In genomic region chr9:34334112-34334511, GRCm38 (mm10) we compare ENCODE assay signal across 15 mouse cellular contexts.
"Had no signal": no experiment of that assay in that cellular context is flagged by ENCODE, and none has a peak within 500 bp of the region (broad histone marks: within the 10 kb centered on the region; RNA-seq: fewer than 3 reads in every experiment).

No protein-coding gene starts in this region.

- H3K4me2 ChIP-seq: liver, embryonic 13.5 days; midbrain, embryonic 13.5 days; neural tube, embryonic 15.5 days had no signal

- ATAC-seq: liver, postnatal 0 days; lung, postnatal 0 days; midbrain, embryonic 13.5 days had no signal

- H3K9ac ChIP-seq: liver, embryonic 13.5 days; liver, postnatal 0 days; midbrain, embryonic 13.5 days; neural tube, embryonic 15.5 days had no signal

- DNase-seq: kidney, adult 11 months; kidney, adult 9 months; kidney, postnatal 14 days; liver, embryonic 13.5 days; liver, postnatal 0 days; right cerebral cortex, adult 18-20 months; right cerebral cortex, postnatal 25 days; spleen, adult 18-20 months; thymus, adult 2 months; thymus, postnatal 25 days had no signal

- H3K4me3 ChIP-seq: limb, embryonic 10.5 days; liver, embryonic 13.5 days; midbrain, embryonic 13.5 days; myocyte; neural tube, embryonic 15.5 days had no signal

- H3K36me3 ChIP-seq: limb, embryonic 10.5 days; liver, embryonic 13.5 days; midbrain, embryonic 13.5 days; neural tube, embryonic 15.5 days had no signal

- H3K27me3 ChIP-seq: liver, embryonic 13.5 days; midbrain, embryonic 13.5 days; neural tube, embryonic 15.5 days had no signal

- H3K27ac ChIP-seq: limb, embryonic 10.5 days; liver, embryonic 13.5 days; midbrain, embryonic 13.5 days; neural tube, embryonic 15.5 days had no signal

- H3K4me1 ChIP-seq: limb, embryonic 10.5 days; liver, embryonic 13.5 days had no signal

- H3K9me3 ChIP-seq: limb, embryonic 10.5 days; liver, embryonic 13.5 days; midbrain, embryonic 13.5 days; neural tube, embryonic 15.5 days had no signal
